In the genomic region with DNA sequence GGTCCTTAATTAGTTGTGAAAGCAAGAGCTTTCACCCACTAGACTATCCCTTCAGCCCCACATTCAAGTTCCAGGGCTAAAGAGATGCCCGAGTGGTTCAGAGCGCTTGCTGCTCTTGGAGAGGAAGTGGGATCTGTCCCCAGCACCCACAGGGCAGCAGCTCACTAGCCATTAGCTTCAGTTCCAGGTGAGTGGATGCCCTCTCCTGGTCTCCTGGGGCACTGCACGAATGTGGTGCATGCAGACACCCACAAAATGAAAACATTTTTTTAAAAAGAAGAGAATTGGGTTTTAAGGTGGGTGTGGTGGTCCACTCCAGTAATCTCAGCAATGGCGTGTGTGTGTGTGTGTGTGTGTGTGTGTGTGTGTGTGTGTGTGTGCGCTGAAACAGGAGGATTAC, we compare ENCODE assay signal across 15 mouse cellular contexts. TPM values are rescaled to one million over a fixed set of nuclear protein-coding genes. Genes with fewer than 3 reads are reported as not detected.
A peak's percentile ranks its signal among the peaks of the same experiment; 100 is the strongest.
DNase-seq lines count a peak whose midpoint lies in the region; ATAC-seq and TF ChIP-seq lines count a peak whose summit lies in the region.
"Had no signal": no experiment of that assay in that cellular context is flagged by ENCODE, and none has a peak within 500 bp of the region (broad histone marks: within the 10 kb centered on the region; RNA-seq: fewer than 3 reads in every experiment).

No protein-coding gene starts in this region.

- DNase-seq in left cerebral cortex, adult 2 months (ENCODE audit: extremely low spot score in 1 of 2, low spot score in 2 of 2), result no peak
- DNase-seq in left cerebral cortex, postnatal 10 days (ENCODE audit: extremely low spot score in 1 of 2, low spot score in 2 of 2), result no peak
- peak; percentile 17 for DNase-seq in thymus, postnatal 4 days
- no peak for DNase-seq in thymus, postnatal 14 days
- no peak for DNase-seq in left cerebral cortex, adult 11 months (ENCODE audit: low spot score)
- DNase-seq in left cerebral cortex, postnatal 25 days (ENCODE audit: low spot score in 2 of 2), result no peak
- DNase-seq: cerebellum, postnatal 36 days; heart, adult 11 months; kidney, adult 9 months; layer of hippocampus, adult 9-11 months had no signal

- no peak overlapping the region for H3K4me3 ChIP-seq in left cerebral cortex, adult 2 months
- H3K4me3 ChIP-seq: embryonic facial prominence, embryonic 13.5 days; forebrain, embryonic 10.5 days; hindbrain, embryonic 13.5 days; neural tube, embryonic 13.5 days had no signal

- peak; percentile 48 for ATAC-seq in granulocyte monocyte progenitor cell, adult 5-6 weeks (replicated peaks; ENCODE audit: poor library complexity, severe bottlenecking)

- peak; percentile 12 for TF ChIP-seq CTCF in left cerebral cortex, adult 2 months (IDR thresholded peaks at IDR 0.05)

- H3K27ac ChIP-seq in left cerebral cortex, adult 2 months, result no peak overlapping the region
- H3K27ac ChIP-seq: embryonic facial prominence, embryonic 13.5 days; forebrain, embryonic 10.5 days; hindbrain, embryonic 13.5 days; neural tube, embryonic 13.5 days had no signal

- intact Hi-C loops in left cerebral cortex, adult 2 months (cut with DNase I), result no loop called here
- intact Hi-C loops in left cerebral cortex, postnatal 10 days (cut with DNase I), result no loop called here
- intact Hi-C loops in left cerebral cortex, postnatal 25 days (cut with DNase I), result no loop called here

RNA-seq across cellular contexts. Expression of gene Tyw1, which starts 40.7 kb away (rescaled TPM):
- total RNA-seq in left cerebral cortex, adult 2 months (2021), result 10 to 100 TPM; 15.4 to 16.1 TPM
- total RNA-seq in left cerebral cortex, postnatal 10 days (2021), result 10 to 100 TPM; 16.8 to 20.9 TPM
- 12.0 and 16.7 TPM in 2 replicates for total RNA-seq in granulocyte monocyte progenitor cell, adult 5-6 weeks (2014; fragmentation: Nextera tagmentation)
- total RNA-seq in granulocyte monocyte progenitor cell, adult 5-6 weeks (2017), result 31.9 and 37.4 TPM in 2 replicates
- total RNA-seq in left cerebral cortex, postnatal 25 days (2021), result 10 to 100 TPM; 15.5 to 16.4 TPM

RNA-seq across cellular contexts. Expression of gene Sbds, which starts 40.7 kb away (rescaled TPM):
- total RNA-seq in left cerebral cortex, adult 2 months (2021), result 10 to 100 TPM; 83.8 to 90.4 TPM
- 10 to 100 TPM; 45.8 to 48.7 TPM for total RNA-seq in left cerebral cortex, postnatal 10 days (2021)
- total RNA-seq in granulocyte monocyte progenitor cell, adult 5-6 weeks (2014; fragmentation: Nextera tagmentation), result 47.8 and 52.4 TPM in 2 replicates
- 61.0 and 101 TPM in 2 replicates for total RNA-seq in granulocyte monocyte progenitor cell, adult 5-6 weeks (2017)
- 10 to 100 TPM; 73.5 to 75.5 TPM for total RNA-seq in left cerebral cortex, postnatal 25 days (2021)
